Mouse (Mus musculus): ENCODE measurements at regions not wholly inside any gene's neighbourhood (a gene's known extent, or its start where the extent isn't known, plus 50 kb on each side); places are given as distances from the start of the nearest gene placed in this dataset.

- no peak for TF ChIP-seq HCFC1 (IDR thresholded peaks at IDR 0.05; ENCODE audit: borderline replicate concordance, insufficient read depth, low read length)
- no peak for TF ChIP-seq CHD2 (IDR thresholded peaks at IDR 0.05; ENCODE audit: low read depth, low read length)
- no peak for TF ChIP-seq MAFK (IDR thresholded peaks at IDR 0.05; ENCODE audit: insufficient read depth, low read depth, low read length)
- TF ChIP-seq ZC3H11A (IDR thresholded peaks at IDR 0.05; ENCODE audit: borderline replicate concordance, low read depth, low read length): no peak
Measured at GRCm38 (mm10) chr2:50772101-50772500, 376.8 kb downstream of the Rnd3 start.
